8 mouse cellular contexts compared by ENCODE assay signal in the genomic region with DNA sequence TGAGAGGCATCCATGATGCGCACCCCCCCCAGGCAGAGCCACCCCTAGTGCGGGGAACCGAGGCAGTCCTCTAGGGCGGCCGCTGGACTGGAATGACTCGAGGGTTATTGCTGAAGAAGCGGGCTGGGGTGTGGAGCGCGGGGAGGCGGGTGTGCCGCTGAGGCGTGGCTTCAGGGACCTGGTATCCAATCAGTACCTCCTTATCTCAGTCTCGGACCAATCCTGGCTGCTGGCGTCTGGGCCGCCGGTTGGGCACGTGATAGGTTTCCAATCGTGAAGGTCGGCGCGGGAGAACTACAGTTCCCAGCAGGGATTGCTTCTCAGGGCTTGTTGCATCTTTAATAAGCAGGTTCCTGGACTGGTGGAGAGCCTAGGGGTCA. TPM values are rescaled to one million over a fixed set of nuclear protein-coding genes. Genes with fewer than 3 reads are reported as not detected.
A peak's percentile ranks its signal among the peaks of the same experiment; 100 is the strongest.
DNase-seq lines count a peak whose midpoint lies in the region; ATAC-seq and TF ChIP-seq lines count a peak whose summit lies in the region.

No protein-coding gene starts in this region.

- H3K9me3 ChIP-seq in forebrain, embryonic 10.5 days, result no peaks in the 10 kb centered on the region
- H3K9me3 ChIP-seq in heart, embryonic 15.5 days (replicated peaks), result no peaks in the 10 kb centered on the region
- no peaks in the 10 kb centered on the region for H3K9me3 ChIP-seq in liver, embryonic 14.5 days (ENCODE audit: control insufficient read depth, low read length)
- no peaks in the 10 kb centered on the region for H3K9me3 ChIP-seq in neural tube, embryonic 11.5 days (ENCODE audit: control insufficient read depth, low read length)
- no peaks in the 10 kb centered on the region for H3K9me3 ChIP-seq in stomach, postnatal 0 days (ENCODE audit: control insufficient read depth, low read length)

- peak overlapping the region; percentile 96 for H3K4me3 ChIP-seq in forebrain, embryonic 10.5 days
- peak overlapping the region; percentile 73 for H3K4me3 ChIP-seq in heart, embryonic 15.5 days
- peak overlapping the region; percentile 85 to 95 for H3K4me3 ChIP-seq in liver, embryonic 14.5 days (ENCODE audit: insufficient read depth in 1 of 2, low read depth in 2 of 2, low read length in 2 of 2)
- peak overlapping the region; percentile 96 for H3K4me3 ChIP-seq in neural tube, embryonic 11.5 days (ENCODE audit: low read depth, low read length)
- peak overlapping the region; percentile 93 for H3K4me3 ChIP-seq in stomach, postnatal 0 days (ENCODE audit: low read depth, low read length)

- H3K4me2 ChIP-seq in heart, embryonic 15.5 days, result peak overlapping the region; percentile 64
- peak overlapping the region; percentile 83 for H3K4me2 ChIP-seq in liver, embryonic 14.5 days (ENCODE audit: low read depth)
- peak overlapping the region; percentile 69 for H3K4me2 ChIP-seq in neural tube, embryonic 11.5 days (ENCODE audit: low read depth)
- H3K4me2 ChIP-seq in stomach, postnatal 0 days (replicated peaks; ENCODE audit: low read depth), result peak overlapping the region; percentile 73

- 0 out of 2 replicates have a peak, but pooled peaks have one; percentile 32 for TF ChIP-seq EP300 in liver, embryonic 14.5 days (IDR thresholded peaks at IDR 0.05; ENCODE audit: low read depth)
- TF ChIP-seq EP300 in stomach, postnatal 0 days (optimal IDR thresholded peaks at IDR 0.05), result peak; percentile 28

- H3K27me3 ChIP-seq in forebrain, embryonic 10.5 days (ENCODE audit: poor library complexity, severe bottlenecking), result no peaks in the 10 kb centered on the region
- H3K27me3 ChIP-seq in heart, embryonic 15.5 days, result no peaks in the 10 kb centered on the region
- H3K27me3 ChIP-seq in liver, embryonic 14.5 days (ENCODE audit: control insufficient read depth, insufficient read depth, low read length), result no peaks in the 10 kb centered on the region
- H3K27me3 ChIP-seq in neural tube, embryonic 11.5 days (ENCODE audit: control insufficient read depth, insufficient read depth, low read length), result no peaks in the 10 kb centered on the region
- no peaks in the 10 kb centered on the region for H3K27me3 ChIP-seq in stomach, postnatal 0 days (ENCODE audit: control insufficient read depth, insufficient read depth, low read length)

- peak; percentile 91 for DNase-seq in CD8-positive naive resting alpha-beta T cell, adult 2 months (ENCODE audit: low read depth in 2 of 2, low spot score in 2 of 2)
- DNase-seq in c-Kit-positive CD71-negative TER-119-negative erythroid progenitor cells, embryonic 14.5 days (ENCODE audit: low read depth), result peak; percentile 91
- DNase-seq in forebrain, embryonic 10.5 days (ENCODE audit: extremely low spot score, low spot score), result peak; percentile 95
- peak; percentile 97 to 99 for DNase-seq in kidney, postnatal 25 days
- DNase-seq in liver, embryonic 14.5 days (ENCODE audit: low read depth in 3 of 3, low spot score in 3 of 3), result peak; percentile 94 to 96 (median 95)
- DNase-seq in neural tube, embryonic 11.5 days (ENCODE audit: low spot score), result peak; percentile 95
- peak; percentile 96 for DNase-seq in stomach, postnatal 0 days (ENCODE audit: low spot score)

- peaks cover 31% of the 10 kb centered on the region for H3K36me3 ChIP-seq in forebrain, embryonic 10.5 days (replicated peaks)
- H3K36me3 ChIP-seq in heart, embryonic 15.5 days, result peaks cover 23% of the 10 kb centered on the region
- H3K36me3 ChIP-seq in liver, embryonic 14.5 days (replicated peaks; ENCODE audit: control insufficient read depth, insufficient read depth, low read depth), result no peaks in the 10 kb centered on the region; the same call in 1 of the 2 replicates
- H3K36me3 ChIP-seq in neural tube, embryonic 11.5 days (ENCODE audit: control insufficient read depth, insufficient read depth, low read length), result peaks cover 2% of the 10 kb centered on the region; the same call in 1 of the 2 replicates
- no peaks in the 10 kb centered on the region for H3K36me3 ChIP-seq in stomach, postnatal 0 days (ENCODE audit: control insufficient read depth, insufficient read depth, low read length)

- under 1% methylated on average over 21 of the region's 21 CpGs for WGBS in forebrain, embryonic 10.5 days
- WGBS in heart, embryonic 15.5 days, result under 1% methylated on average over 21 of the region's 21 CpGs
- under 1% methylated on average over 21 of the region's 21 CpGs for WGBS in liver, embryonic 14.5 days (ENCODE audit: insufficient replicate concordance)
- WGBS in neural tube, embryonic 11.5 days, result under 1% methylated on average over 21 of the region's 21 CpGs
- under 1% methylated on average over 20 of the region's 21 CpGs for WGBS in stomach, postnatal 0 days

- no peak for TF ChIP-seq CTCF in liver, embryonic 14.5 days (IDR thresholded peaks at IDR 0.05; ENCODE audit: low read depth)
- TF ChIP-seq CTCF in stomach, postnatal 0 days (IDR thresholded peaks at IDR 0.05; ENCODE audit: low read depth), result no peak

- peak overlapping the region; percentile 76 for H3K9ac ChIP-seq in heart, embryonic 15.5 days
- peak overlapping the region; percentile 93 for H3K9ac ChIP-seq in liver, embryonic 14.5 days (replicated peaks)
- H3K9ac ChIP-seq in neural tube, embryonic 11.5 days (ENCODE audit: low read length), result peak overlapping the region; percentile 87
- H3K9ac ChIP-seq in stomach, postnatal 0 days (ENCODE audit: low read length), result peak overlapping the region; percentile 91

- peak; percentile 98 for ATAC-seq in heart, embryonic 15.5 days (replicated peaks; ENCODE audit: insufficient number of reproducible peaks, insufficient read depth, low FRiP score, low read depth)
- peak; percentile 98 for ATAC-seq in liver, embryonic 14.5 days (ENCODE audit: insufficient read depth)
- peak; percentile 100 for ATAC-seq in neural tube, embryonic 11.5 days (ENCODE audit: insufficient read depth, low FRiP score, low TSS enrichment)
- ATAC-seq in stomach, postnatal 0 days (ENCODE audit: low FRiP score, low TSS enrichment), result peak; percentile 99

- peak overlapping the region; percentile 95 for H3K27ac ChIP-seq in forebrain, embryonic 10.5 days
- peak overlapping the region; percentile 93 for H3K27ac ChIP-seq in heart, embryonic 15.5 days
- peak overlapping the region; percentile 94 for H3K27ac ChIP-seq in liver, embryonic 14.5 days
- peak overlapping the region; percentile 76 for H3K27ac ChIP-seq in neural tube, embryonic 11.5 days (ENCODE audit: low read depth, low read length)
- H3K27ac ChIP-seq in stomach, postnatal 0 days (replicated peaks), result peak overlapping the region; percentile 98

- H3K4me1 ChIP-seq in forebrain, embryonic 10.5 days, result peaks cover 15% of the 10 kb centered on the region
- peaks cover 15% of the 10 kb centered on the region for H3K4me1 ChIP-seq in heart, embryonic 15.5 days (replicated peaks)
- peaks cover 6 to 14% of the 10 kb centered on the region in 2 experiments; a peak in 3 of 4 replicates for H3K4me1 ChIP-seq in liver, embryonic 14.5 days (replicated peaks; ENCODE audit: control insufficient read depth in 2 of 2, insufficient read depth in 2 of 2, low read length in 1 of 2)
- peaks cover 5% of the 10 kb centered on the region; the same call in 1 of the 2 replicates for H3K4me1 ChIP-seq in neural tube, embryonic 11.5 days (ENCODE audit: control insufficient read depth, insufficient read depth, low read length)
- H3K4me1 ChIP-seq in stomach, postnatal 0 days (replicated peaks; ENCODE audit: control insufficient read depth, insufficient read depth), result no peaks in the 10 kb centered on the region

RNA-seq across cellular contexts. Expression of a gene that starts 0.4 kb away (rescaled TPM):
- 225 TPM in 2 replicates for polyA plus RNA-seq in forebrain, embryonic 10.5 days (2016; fragmentation: Nextera tagmentation; extraction: Ambion mirVana)
- 310 and 335 TPM in 2 replicates for polyA plus RNA-seq in heart, embryonic 15.5 days (2015; fragmentation: Nextera tagmentation; extraction: Ambion mirVana)
- 43.4 and 47.0 TPM in 2 replicates for polyA plus RNA-seq in liver, embryonic 14.5 days (2012; rRNA removed)
- polyA plus RNA-seq in liver, embryonic 14.5 days (2014; fragmentation: Nextera tagmentation; extraction: Ambion mirVana), result 132 and 133 TPM in 2 replicates
- polyA plus RNA-seq in neural tube, embryonic 11.5 days (2014; fragmentation: Nextera tagmentation; extraction: Ambion mirVana), result 209 and 220 TPM in 2 replicates
- 132 and 140 TPM in 2 replicates for polyA plus RNA-seq in stomach, postnatal 0 days (2015; fragmentation: Nextera tagmentation; extraction: Ambion mirVana)

RNA-seq across cellular contexts. Expression of a gene that starts 4.8 kb away (rescaled TPM):
- polyA plus RNA-seq in forebrain, embryonic 10.5 days (2016; fragmentation: Nextera tagmentation; extraction: Ambion mirVana), result 67.3 and 70.7 TPM in 2 replicates
- polyA plus RNA-seq in heart, embryonic 15.5 days (2015; fragmentation: Nextera tagmentation; extraction: Ambion mirVana), result 52.0 and 63.7 TPM in 2 replicates
- 6.0 and 11.6 TPM in 2 replicates for polyA plus RNA-seq in liver, embryonic 14.5 days (2012; rRNA removed)
- 70.5 and 71.5 TPM in 2 replicates for polyA plus RNA-seq in liver, embryonic 14.5 days (2014; fragmentation: Nextera tagmentation; extraction: Ambion mirVana)
- polyA plus RNA-seq in neural tube, embryonic 11.5 days (2014; fragmentation: Nextera tagmentation; extraction: Ambion mirVana), result 58.7 and 59.7 TPM in 2 replicates
- polyA plus RNA-seq in stomach, postnatal 0 days (2015; fragmentation: Nextera tagmentation; extraction: Ambion mirVana), result 61.4 and 65.2 TPM in 2 replicates

Comparison
In these comparisons a context has a peak if more than half of its experiments do, and no peak if none do; other contexts are left out.
1. Peak in every context shown above with its lines: DNase-seq, ATAC-seq, H3K4me3 ChIP-seq and H3K27ac ChIP-seq.